Mouse (Mus musculus): ENCODE measurements around the gene Tmeff1. TPM values are rescaled to one million over a fixed set of nuclear protein-coding genes. Genes with fewer than 3 reads are reported as not detected.

The Tmeff1 gene
- polyA plus RNA-seq, 1 experiment from 2014 or later = 295 TPM

DNA sequence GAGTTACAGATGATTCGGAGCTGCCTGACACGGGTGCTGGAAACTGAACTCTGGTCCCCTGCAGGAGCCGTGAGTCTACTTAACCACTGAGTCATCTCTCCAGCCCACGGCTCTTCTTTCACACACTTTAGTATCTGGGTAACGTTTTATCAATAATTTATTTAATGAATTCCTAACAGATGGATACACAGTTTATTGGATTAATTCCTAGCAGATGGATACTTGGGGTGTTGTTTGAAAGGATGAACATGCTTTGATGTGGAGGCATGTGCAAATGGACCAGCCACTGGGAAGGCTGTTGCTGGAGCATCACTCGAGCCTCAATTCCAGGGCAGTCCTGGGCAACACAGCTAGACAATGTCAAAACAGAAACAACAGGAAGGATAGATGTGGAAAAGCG lies 11.1 kb downstream of the Tmeff1 start:
- WGBS = 94% methylated on average over 7 of the region's 7 CpGs
- H3K27me3 ChIP-seq = no peaks in the 10 kb centered on the region
- no peaks in the 10 kb centered on the region for H3K9me3 ChIP-seq (replicated peaks)
- H3K4me2 ChIP-seq (replicated peaks) = no peak overlapping the region
- peaks cover 12% of the 10 kb centered on the region for H3K4me1 ChIP-seq
- no peak overlapping the region for H3K4me3 ChIP-seq
- H3K36me3 ChIP-seq = 0 out of 2 replicates have a peak, but pooled peaks cover 6% of the 10 kb centered on the region
- H3K27ac ChIP-seq = no peak overlapping the region
- no peak for ATAC-seq (ENCODE audit: low FRiP score)
- H3K9ac ChIP-seq = no peak overlapping the region

DNA sequence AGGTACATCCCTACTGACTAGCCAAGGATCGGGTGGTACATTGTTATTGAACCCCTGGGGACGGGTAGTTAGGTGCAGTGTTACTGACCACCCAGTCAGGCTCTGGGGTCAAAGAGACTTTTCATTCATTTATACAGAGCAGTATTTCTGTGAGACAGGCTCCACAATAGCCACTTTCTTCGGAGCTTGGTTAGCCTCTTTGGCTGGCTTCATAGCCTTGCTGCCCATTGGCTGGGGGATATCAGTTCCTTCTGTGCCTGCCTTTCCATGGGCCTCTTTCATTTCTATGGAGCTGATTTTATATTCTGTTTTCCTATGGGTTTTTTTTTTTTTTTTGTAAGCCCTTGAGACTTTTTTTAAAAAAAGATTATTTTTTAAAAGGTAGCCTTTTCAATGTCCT lies 20.7 kb downstream of the Tmeff1 start:
- 0 out of 2 replicates have a peak, but pooled peaks have one; percentile 35 for ATAC-seq (ENCODE audit: low FRiP score)
- H3K27ac ChIP-seq = no peak overlapping the region
- 46% methylated on average over 3 of the region's 3 CpGs for WGBS

DNA sequence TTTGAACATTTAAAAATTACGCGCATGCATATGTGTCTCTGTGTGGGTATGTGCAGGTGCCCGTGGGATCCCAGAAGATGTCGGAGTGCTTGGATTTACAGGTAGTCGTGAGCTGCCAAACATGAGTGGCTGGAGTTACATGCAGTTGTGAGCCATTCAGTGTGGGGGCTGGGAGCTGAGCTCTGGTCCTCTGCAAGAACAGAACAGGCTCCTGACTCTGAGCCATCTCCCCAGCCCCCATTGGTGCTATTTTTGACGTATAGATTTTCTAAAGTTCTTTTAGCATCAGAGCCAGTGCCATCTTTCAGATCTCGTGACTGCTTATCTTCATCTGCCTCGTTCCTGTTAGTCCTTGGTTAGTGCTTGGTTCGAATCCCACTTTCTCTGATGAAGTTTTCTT lies 24.5 kb downstream of the Tmeff1 start:
- peaks cover 3% of the 10 kb centered on the region; the same call in 1 of the 2 replicates for H3K4me1 ChIP-seq
- peaks cover 40% of the 10 kb centered on the region for H3K36me3 ChIP-seq
- no peak overlapping the region for H3K4me2 ChIP-seq (replicated peaks)
- no peak overlapping the region for H3K4me3 ChIP-seq
- WGBS = 94% methylated on average over 9 of the region's 9 CpGs
- H3K27ac ChIP-seq = no peak overlapping the region
- ATAC-seq (ENCODE audit: low FRiP score) = no peak
- H3K9me3 ChIP-seq (replicated peaks) = no peaks in the 10 kb centered on the region
- no peaks in the 10 kb centered on the region for H3K27me3 ChIP-seq
- H3K9ac ChIP-seq = no peak overlapping the region

More for the DNA sequence above, 20.7 kb downstream of the Tmeff1 start:
- H3K4me1 ChIP-seq = peaks cover 9% of the 10 kb centered on the region; the same call in 1 of the 2 replicates
- peaks cover 27% of the 10 kb centered on the region for H3K36me3 ChIP-seq
- no peaks in the 10 kb centered on the region for H3K9me3 ChIP-seq (replicated peaks)
- no peak overlapping the region for H3K9ac ChIP-seq
- H3K4me2 ChIP-seq (replicated peaks) = no peak overlapping the region
- H3K4me3 ChIP-seq = no peak overlapping the region
- no peaks in the 10 kb centered on the region for H3K27me3 ChIP-seq

DNA sequence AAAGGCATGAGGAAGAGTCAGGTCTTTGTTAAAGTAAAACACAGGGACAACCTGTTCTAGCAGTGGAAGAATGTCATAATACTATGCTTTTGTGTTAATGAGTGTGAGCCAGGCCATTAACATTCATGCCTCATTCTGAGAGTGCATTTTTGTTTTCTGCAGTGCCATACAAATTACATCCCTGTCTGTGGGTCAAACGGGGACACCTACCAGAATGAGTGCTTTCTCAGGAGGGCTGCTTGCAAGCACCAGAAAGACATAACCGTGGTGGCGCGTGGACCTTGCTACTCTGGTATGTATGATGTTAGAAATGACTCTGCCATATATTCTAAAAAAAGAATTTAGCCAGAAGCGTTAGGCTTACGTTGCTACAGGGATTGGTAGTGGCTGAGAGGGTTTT lies 25.3 kb downstream of the Tmeff1 start:
- 93% methylated on average over 6 of the region's 6 CpGs for WGBS
- no peak for ATAC-seq (ENCODE audit: low FRiP score)
- Histone ChIP-seq H3K27ac (no peak overlapping the region), H3K4me1 (peaks cover 3% of the 10 kb centered on the region; the same call in 1 of the 2 replicates), H3K4me2 (replicated peaks) (no peak overlapping the region), H3K4me3 (no peak overlapping the region), H3K27me3 (no peaks in the 10 kb centered on the region), H3K9ac (no peak overlapping the region), H3K9me3 (replicated peaks) (no peaks in the 10 kb centered on the region), H3K36me3 (peaks cover 37% of the 10 kb centered on the region)

DNA sequence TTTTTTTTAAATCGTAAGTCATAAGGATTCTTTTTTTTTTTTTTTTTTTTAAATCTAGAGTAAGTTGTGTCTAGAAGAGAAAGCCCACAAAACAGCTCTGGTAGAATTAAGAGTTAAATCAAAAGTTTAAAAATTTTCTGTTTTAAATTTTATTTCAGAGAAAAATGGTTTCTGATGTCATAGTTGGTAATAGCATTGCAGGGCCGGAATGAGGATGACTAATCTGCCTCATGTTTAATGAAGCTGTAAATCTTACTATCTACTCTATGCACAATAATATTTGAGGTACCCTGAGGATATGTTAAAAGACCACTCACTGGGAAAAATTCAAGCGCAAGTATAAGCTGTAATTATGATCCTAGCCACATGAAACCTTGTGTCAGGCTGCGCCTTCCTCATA lies 30.5 kb downstream of the Tmeff1 start:
- Histone ChIP-seq H3K4me2 (replicated peaks) (no peak overlapping the region), H3K4me3 (no peak overlapping the region), H3K27me3 (no peaks in the 10 kb centered on the region), H3K36me3 (peaks cover 50% of the 10 kb centered on the region), H3K9ac (no peak overlapping the region), H3K9me3 (replicated peaks) (no peaks in the 10 kb centered on the region), H3K27ac (no peak overlapping the region), H3K4me1 (no peaks in the 10 kb centered on the region)
- 93% methylated on average over 4 of the region's 4 CpGs for WGBS
- ATAC-seq (ENCODE audit: low FRiP score) = no peak

DNA sequence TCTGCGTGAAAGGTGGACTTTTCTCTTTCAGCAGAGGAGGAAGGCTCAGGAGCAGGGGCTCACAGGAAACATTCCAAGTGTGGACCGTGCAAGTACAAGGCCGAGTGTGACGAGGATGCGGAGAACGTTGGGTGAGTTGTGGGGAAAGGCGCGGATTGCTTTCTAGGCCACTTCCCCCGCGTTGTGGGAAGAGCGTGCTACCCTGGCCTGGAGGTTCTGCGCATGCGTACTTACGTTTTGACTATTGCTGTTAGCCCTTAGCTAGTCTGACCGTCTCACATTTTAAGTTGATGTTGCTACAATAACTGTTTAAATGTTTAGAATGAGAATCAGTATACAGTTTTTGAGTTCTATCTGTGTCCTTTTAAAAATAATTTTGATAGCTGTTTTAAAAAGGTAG lies 32.2 kb downstream of the Tmeff1 start:
- Histone ChIP-seq H3K4me3 (no peak overlapping the region), H3K36me3 (peaks cover 45% of the 10 kb centered on the region), H3K4me1 (no peaks in the 10 kb centered on the region), H3K9ac (no peak overlapping the region), H3K9me3 (replicated peaks) (no peaks in the 10 kb centered on the region), H3K27ac (no peak overlapping the region), H3K4me2 (replicated peaks) (no peak overlapping the region), H3K27me3 (no peaks in the 10 kb centered on the region)
- 98% methylated on average over 15 of the region's 15 CpGs for WGBS
- no peak for ATAC-seq (ENCODE audit: low FRiP score)

DNA sequence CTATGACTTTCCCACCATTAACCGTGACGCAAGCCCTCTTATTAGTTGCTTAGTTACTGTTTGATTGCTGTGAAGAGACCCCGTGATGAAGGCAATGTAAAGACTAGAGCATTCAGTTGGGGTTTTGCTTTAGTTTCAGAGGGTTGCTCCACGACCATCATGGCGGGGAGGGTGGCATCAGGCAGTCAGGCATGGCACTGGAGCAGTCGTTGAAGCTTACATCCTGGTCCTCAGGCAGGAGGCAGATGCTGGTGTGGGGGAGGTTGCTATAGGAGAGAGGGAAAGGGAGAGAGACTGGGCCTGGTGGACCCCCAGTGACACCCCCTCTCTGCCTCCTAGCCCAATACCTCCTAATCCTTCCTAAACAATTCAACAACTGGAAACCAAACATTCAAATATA lies 35.1 kb downstream of the Tmeff1 start:
- no peak overlapping the region for H3K4me3 ChIP-seq
- no peak for ATAC-seq (ENCODE audit: low FRiP score)
- H3K36me3 ChIP-seq = peaks cover 65% of the 10 kb centered on the region
- no peaks in the 10 kb centered on the region for H3K27me3 ChIP-seq
- H3K9me3 ChIP-seq (replicated peaks) = no peaks in the 10 kb centered on the region
- H3K4me1 ChIP-seq = no peaks in the 10 kb centered on the region
- no peak overlapping the region for H3K4me2 ChIP-seq (replicated peaks)
- no peak overlapping the region for H3K27ac ChIP-seq
- no peak overlapping the region for H3K9ac ChIP-seq
- 91% methylated on average over 6 of the region's 6 CpGs for WGBS

DNA sequence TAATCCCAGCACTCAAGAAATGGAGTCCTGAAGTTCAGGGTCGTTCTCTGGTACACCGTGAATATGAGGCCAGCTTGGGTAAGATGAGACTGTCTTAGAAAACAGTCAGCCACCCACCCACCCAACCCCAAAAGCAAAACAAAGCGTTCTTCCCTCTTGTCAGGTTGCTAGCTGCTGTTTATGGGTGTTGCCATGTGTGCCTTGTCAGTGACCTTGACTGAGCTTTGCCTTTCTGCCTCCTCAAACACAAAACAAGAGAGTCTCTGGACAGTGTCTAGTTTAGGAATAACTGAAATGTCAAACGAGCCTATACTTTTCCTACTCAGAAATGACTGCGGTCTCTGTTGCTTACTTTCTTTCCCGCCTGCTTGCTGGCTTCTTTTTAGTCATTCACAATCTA lies 37.3 kb downstream of the Tmeff1 start:
- Histone ChIP-seq H3K4me1 (no peaks in the 10 kb centered on the region), H3K36me3 (peaks cover 65% of the 10 kb centered on the region), H3K27me3 (no peaks in the 10 kb centered on the region), H3K27ac (no peak overlapping the region), H3K9me3 (replicated peaks) (no peaks in the 10 kb centered on the region), H3K4me3 (no peak overlapping the region), H3K9ac (no peak overlapping the region), H3K4me2 (replicated peaks) (no peak overlapping the region)
- ATAC-seq (ENCODE audit: low FRiP score) = no peak
- WGBS = 94% methylated on average over 6 of the region's 6 CpGs

DNA sequence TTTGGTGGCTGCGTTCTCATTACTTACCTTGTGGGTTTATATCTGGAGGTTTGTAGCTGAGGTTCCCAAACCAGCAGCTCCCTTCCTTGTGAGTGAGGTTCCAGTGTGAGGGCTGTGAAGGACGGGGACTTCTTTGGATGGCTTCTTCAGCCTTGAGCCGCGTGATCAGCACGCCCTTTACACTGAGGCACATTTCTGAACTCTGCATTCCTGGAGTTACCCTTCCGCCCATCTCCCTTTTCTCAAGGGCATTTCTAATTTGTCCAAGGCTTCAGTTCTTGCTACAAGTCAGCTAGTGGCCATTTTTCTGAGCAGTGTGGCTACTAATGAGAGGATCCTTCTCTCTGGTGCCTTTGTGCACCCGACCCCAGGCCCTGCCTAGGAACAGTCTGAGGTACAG lies 38.0 kb downstream of the Tmeff1 start:
- H3K9ac ChIP-seq = no peak overlapping the region
- H3K4me2 ChIP-seq (replicated peaks) = no peak overlapping the region
- no peaks in the 10 kb centered on the region for H3K4me1 ChIP-seq
- no peaks in the 10 kb centered on the region for H3K9me3 ChIP-seq (replicated peaks)
- no peaks in the 10 kb centered on the region for H3K27me3 ChIP-seq
- no peak overlapping the region for H3K4me3 ChIP-seq
- no peak overlapping the region for H3K27ac ChIP-seq
- peaks cover 68% of the 10 kb centered on the region for H3K36me3 ChIP-seq
- 94% methylated on average over 7 of the region's 7 CpGs for WGBS
- no peak for ATAC-seq (ENCODE audit: low FRiP score)

DNA sequence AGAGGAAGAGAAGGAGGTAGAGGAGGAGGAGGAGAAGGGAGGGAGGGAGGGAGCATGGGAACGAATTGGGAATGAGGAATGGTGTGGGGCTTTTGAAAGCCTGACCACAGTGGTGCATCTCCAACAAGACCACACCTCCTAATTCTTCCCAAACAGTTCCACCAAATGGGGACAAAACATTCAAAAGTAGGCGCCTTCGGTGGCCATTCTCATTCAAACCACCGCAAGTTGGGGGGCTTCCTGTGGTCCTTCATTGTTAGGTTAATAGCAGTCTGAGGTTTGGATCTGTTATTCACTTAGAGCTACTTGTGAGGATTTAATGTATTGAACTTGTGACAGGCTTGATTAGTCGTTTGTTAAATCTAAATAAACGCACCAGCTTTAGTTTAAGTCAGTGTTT lies 40.0 kb downstream of the Tmeff1 start:
- no peak overlapping the region for H3K9ac ChIP-seq
- H3K36me3 ChIP-seq = peaks cover 75% of the 10 kb centered on the region
- no peaks in the 10 kb centered on the region for H3K27me3 ChIP-seq
- no peak for ATAC-seq (ENCODE audit: low FRiP score)
- WGBS = 82% methylated on average over 6 of the region's 6 CpGs
- H3K4me2 ChIP-seq (replicated peaks) = no peak overlapping the region
- H3K4me1 ChIP-seq = no peaks in the 10 kb centered on the region
- H3K4me3 ChIP-seq = no peak overlapping the region
- H3K9me3 ChIP-seq (replicated peaks) = no peaks in the 10 kb centered on the region
- no peak overlapping the region for H3K27ac ChIP-seq

DNA sequence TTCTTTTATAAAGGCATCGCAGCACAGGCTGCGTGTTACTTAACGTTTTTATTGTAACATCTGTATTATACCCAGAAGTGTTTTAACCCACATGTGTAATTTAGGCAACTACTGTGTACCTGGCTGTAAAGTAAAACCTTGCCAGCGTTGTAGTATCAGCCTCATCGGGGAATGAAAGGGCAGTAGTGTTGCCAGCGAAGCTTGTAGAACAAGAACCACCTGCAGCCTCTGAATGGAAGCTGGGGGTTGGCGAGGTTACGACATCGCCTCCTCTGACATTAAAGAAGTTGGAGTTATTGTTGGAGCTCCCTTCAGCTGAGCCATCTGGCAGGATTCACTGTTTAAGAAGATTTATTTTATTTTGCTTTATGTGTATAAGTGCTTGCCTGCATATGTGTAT lies 40.9 kb downstream of the Tmeff1 start:
- Histone ChIP-seq H3K27ac (no peak overlapping the region), H3K27me3 (no peaks in the 10 kb centered on the region), H3K4me2 (replicated peaks) (no peak overlapping the region), H3K4me1 (no peaks in the 10 kb centered on the region), H3K36me3 (peaks cover 73% of the 10 kb centered on the region), H3K4me3 (no peak overlapping the region), H3K9ac (no peak overlapping the region), H3K9me3 (replicated peaks) (no peaks in the 10 kb centered on the region)
- 89% methylated on average over 9 of the region's 9 CpGs for WGBS
- no peak for ATAC-seq (ENCODE audit: low FRiP score)

DNA sequence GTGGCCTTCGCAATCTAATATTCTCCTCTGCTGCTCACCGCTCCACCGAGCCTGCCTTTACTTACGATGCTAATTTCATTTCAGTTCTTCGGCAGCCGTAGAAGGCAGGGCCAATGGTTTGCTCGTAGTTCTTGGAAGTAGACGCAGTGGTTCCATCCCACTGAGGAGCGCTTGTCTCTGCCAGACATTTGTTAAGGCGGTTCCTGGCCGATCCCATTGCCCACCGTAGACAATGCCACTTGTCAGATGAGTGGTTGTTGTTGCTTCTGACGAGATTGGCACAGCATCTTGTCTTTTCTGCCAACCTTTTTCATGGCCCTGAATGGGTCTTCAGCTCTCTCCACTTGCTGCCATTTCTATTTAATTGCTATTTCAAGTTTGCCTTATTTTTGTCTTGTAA lies 44.5 kb downstream of the Tmeff1 start:
- H3K27ac ChIP-seq = no peak overlapping the region
- no peak for ATAC-seq (ENCODE audit: low FRiP score)
- peaks cover 56% of the 10 kb centered on the region for H3K36me3 ChIP-seq
- no peaks in the 10 kb centered on the region for H3K9me3 ChIP-seq (replicated peaks)
- H3K4me3 ChIP-seq = no peak overlapping the region
- H3K4me1 ChIP-seq = peaks cover 3% of the 10 kb centered on the region; the same call in 1 of the 2 replicates
- WGBS = 92% methylated on average over 13 of the region's 13 CpGs
- no peak overlapping the region for H3K4me2 ChIP-seq (replicated peaks)
- no peaks in the 10 kb centered on the region for H3K27me3 ChIP-seq
- H3K9ac ChIP-seq = no peak overlapping the region

DNA sequence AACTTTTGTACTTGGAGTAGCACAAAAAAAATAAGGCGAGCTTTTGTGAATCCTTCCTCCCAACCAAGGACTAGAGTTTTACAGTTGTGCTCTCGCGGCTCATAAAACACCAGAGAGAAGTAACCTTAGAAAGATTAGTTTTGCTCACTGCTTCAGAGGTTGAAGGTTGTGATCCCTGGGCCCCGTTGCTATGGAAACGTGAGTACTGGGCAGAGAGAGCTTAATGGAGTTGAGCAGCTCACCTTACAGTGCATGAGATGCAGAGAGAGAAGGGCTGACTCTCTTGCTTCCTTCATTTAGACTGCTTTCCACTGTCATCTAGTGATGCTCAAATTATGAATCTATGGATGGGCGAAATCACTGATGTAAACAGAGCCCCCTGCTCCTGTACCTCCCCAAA lies 48.6 kb downstream of the Tmeff1 start:
- H3K4me3 ChIP-seq = no peak overlapping the region
- H3K9me3 ChIP-seq (replicated peaks) = no peaks in the 10 kb centered on the region
- no peaks in the 10 kb centered on the region for H3K27me3 ChIP-seq
- H3K36me3 ChIP-seq = peaks cover 43% of the 10 kb centered on the region
- WGBS = 71% methylated on average over 6 of the region's 6 CpGs
- no peak overlapping the region; the same call in 1 of the 2 replicates for H3K27ac ChIP-seq
- peaks cover 3% of the 10 kb centered on the region; the same call in 1 of the 2 replicates for H3K4me1 ChIP-seq
- no peak overlapping the region for H3K9ac ChIP-seq
- ATAC-seq (ENCODE audit: low FRiP score) = peak; percentile 26; the same call in 1 of the 2 replicates
- no peak overlapping the region for H3K4me2 ChIP-seq (replicated peaks)

All from hindbrain, embryonic 12.5 days (tissue).